Mouse (Mus musculus) liver, embryonic 13.5 days (tissue): ENCODE measurements around the gene Zranb1. TPM values are rescaled to one million over a fixed set of nuclear protein-coding genes. Genes with fewer than 3 reads are reported as not detected.

ENCODE experiments used
- ATAC-seq: fragments of 200-750 bp; cut with Nextera tagmentation; 2 replicates; pipeline ENCODE4 v1.8.0; 2017; ENCODE audit warnings: low read depth, mild to moderate bottlenecking, moderate number of reproducible peaks, moderate library complexity
- DNase-seq: peaks from one replicate; pipeline ENCODE4 v3.0.0; 2022
- H3K27ac ChIP-seq: fragments of 300-500 bp; sonication (generic); 2 replicates; pipeline ENCODE4 v1.5.1; 2015; ENCODE audit warnings: moderate library complexity, mild to moderate bottlenecking, inconsistent platforms
- H3K27me3 ChIP-seq: fragments of 300-500 bp; sonication (generic); 2 replicates; pipeline ENCODE4 v1.6.1; 2015; ENCODE audit warnings: mild to moderate bottlenecking, inconsistent platforms
- H3K36me3 ChIP-seq: fragments of 300-500 bp; sonication (generic); 2 replicates; pipeline ENCODE4 v1.6.1; 2015; ENCODE audit warnings: mild to moderate bottlenecking, inconsistent platforms
- H3K4me1 ChIP-seq: fragments of 300-500 bp; sonication (generic); replicated peaks from 2 replicates; pipeline ENCODE4 v1.6.1; 2015; ENCODE audit warnings: inconsistent platforms
- H3K4me2 ChIP-seq: fragments of 300-500 bp; sonication (generic); 2 replicates; pipeline ENCODE4 v1.6.1; 2015; ENCODE audit warnings: inconsistent platforms, mild to moderate bottlenecking, moderate library complexity
- H3K4me3 ChIP-seq: fragments of 300-500 bp; sonication (generic); replicated peaks from 2 replicates; pipeline ENCODE4 v1.5.1; 2015; ENCODE audit warnings: mild to moderate bottlenecking, inconsistent platforms
- H3K9ac ChIP-seq: fragments of 300-500 bp; sonication (generic); 2 replicates; pipeline ENCODE4 v1.6.1; 2015; ENCODE audit warnings: mild to moderate bottlenecking, inconsistent platforms
- H3K9me3 ChIP-seq: fragments of 300-500 bp; sonication (generic); replicated peaks from 2 replicates; pipeline ENCODE4 v1.6.1; 2016; ENCODE audit warnings: inconsistent platforms
- WGBS: fragments of 180-500 bp; shearing (Covaris S2); methylation state at CpG from one replicate; pipeline ENCODE4 v1.1.7; 2015; ENCODE audit not compliant: insufficient replicate concordance; 5-methylcytosine and 5-hydroxymethylcytosine counted together
- polyA plus RNA-seq: library from polyadenylated mRNA; unstranded; fragments of >200 nt; fragmentation: Nextera tagmentation; extraction: Ambion mirVana; gene quantifications from 2 replicates; pipeline ENCODE4 v1.2.1, GENCODE M21; 2015

The Zranb1 gene
- polyA plus RNA-seq, 1 experiment from 2014 or later, result 5.6 TPM

DNA sequence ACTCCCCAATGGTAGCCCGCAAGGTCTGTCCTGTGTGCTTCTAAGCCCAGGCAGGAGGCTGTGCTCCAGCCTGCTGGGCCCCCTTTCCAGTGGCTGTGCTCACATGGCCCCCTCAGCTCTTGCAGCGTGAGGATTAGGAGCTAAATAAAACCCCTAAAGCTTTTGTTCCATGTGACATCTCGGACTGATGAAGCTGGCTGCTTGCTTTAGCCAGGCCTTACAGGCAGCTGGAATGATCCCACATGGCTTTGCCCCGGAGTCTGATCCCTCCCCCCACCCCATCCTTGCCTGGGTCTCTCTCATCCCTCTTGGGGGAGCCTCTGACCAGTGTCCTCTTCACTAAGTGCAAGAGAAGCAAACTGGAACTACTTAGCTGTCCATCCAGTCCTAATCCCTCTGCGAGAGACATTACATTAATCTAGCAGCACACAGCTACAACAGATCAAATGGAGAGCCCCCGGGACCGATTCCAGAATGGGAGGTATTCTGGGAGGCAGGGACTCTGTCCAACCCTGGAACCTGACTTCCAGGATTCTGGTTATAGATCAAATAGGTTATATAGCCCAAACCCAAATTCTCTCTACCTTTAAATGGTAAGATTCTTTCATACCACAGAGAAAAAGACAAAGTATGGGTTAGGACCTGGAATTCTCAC, 84.6 kb downstream of the Zranb1 start:
- H3K4me3 ChIP-seq, result no peak overlapping the region
- no peak overlapping the region for H3K4me2 ChIP-seq
- ATAC-seq (no peak), DNase-seq (no peak)
- no peaks in the 10 kb centered on the region for H3K27me3 ChIP-seq
- H3K9ac ChIP-seq, result no peak overlapping the region
- 71% methylated on average over 7 of the region's 7 CpGs for WGBS
- H3K9me3 ChIP-seq, result no peaks in the 10 kb centered on the region
- H3K4me1 ChIP-seq, result peaks cover 3% of the 10 kb centered on the region; the same call in 1 of the 2 replicates
- H3K36me3 ChIP-seq, result no peaks in the 10 kb centered on the region
- no peak overlapping the region for H3K27ac ChIP-seq

DNA sequence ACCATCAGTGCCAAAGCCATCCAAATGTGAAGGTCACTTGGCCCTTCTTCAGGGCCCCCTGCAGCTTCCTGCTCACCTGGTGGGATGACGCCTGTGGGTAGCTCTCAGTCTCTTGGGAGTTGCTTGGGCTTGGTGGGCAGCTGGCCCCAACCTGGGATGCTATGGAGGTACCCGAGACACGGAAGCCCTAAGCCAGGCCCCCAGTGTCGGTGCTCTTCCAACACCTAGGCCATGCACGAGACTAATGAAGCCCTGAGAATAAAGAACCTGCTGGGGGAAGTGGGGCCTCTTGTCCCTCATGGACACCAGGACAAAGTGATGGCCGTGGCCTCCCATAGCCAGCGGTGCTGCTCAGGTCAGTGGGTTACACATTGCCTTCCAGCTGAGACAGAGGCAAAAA, 88.0 kb downstream of the Zranb1 start:
- no peak for ATAC-seq
- H3K27ac ChIP-seq, result no peak overlapping the region

GRCm38 (mm10) chr7:133019481-133020020, 88.6 kb downstream of the Zranb1 start:
- Histone ChIP-seq H3K9me3 (no peaks in the 10 kb centered on the region), H3K36me3 (no peaks in the 10 kb centered on the region), H3K4me1 (no peaks in the 10 kb centered on the region), H3K27ac (no peak overlapping the region), H3K4me3 (no peak overlapping the region), H3K9ac (no peak overlapping the region), H3K27me3 (no peaks in the 10 kb centered on the region), H3K4me2 (no peak overlapping the region)
- WGBS, result 54% methylated on average over 6 of the region's 6 CpGs
- DNase-seq, result no peak
- no peak for ATAC-seq

More for the DNA sequence above, 88.0 kb downstream of the Zranb1 start:
- no peaks in the 10 kb centered on the region for H3K9me3 ChIP-seq
- no peak overlapping the region for H3K9ac ChIP-seq
- H3K27me3 ChIP-seq, result no peaks in the 10 kb centered on the region
- H3K4me3 ChIP-seq, result no peak overlapping the region
- no peaks in the 10 kb centered on the region for H3K4me1 ChIP-seq
- H3K4me2 ChIP-seq, result no peak overlapping the region
- no peaks in the 10 kb centered on the region for H3K36me3 ChIP-seq
- 66% methylated on average over 7 of the region's 7 CpGs for WGBS
- DNase-seq, result no peak

- 80% methylated on average over 1 of the region's 1 CpGs for WGBS
- no peak for ATAC-seq
Measured at GRCm38 (mm10) chr7:133024694-133025093, 93.8 kb downstream of the Zranb1 start.

DNA sequence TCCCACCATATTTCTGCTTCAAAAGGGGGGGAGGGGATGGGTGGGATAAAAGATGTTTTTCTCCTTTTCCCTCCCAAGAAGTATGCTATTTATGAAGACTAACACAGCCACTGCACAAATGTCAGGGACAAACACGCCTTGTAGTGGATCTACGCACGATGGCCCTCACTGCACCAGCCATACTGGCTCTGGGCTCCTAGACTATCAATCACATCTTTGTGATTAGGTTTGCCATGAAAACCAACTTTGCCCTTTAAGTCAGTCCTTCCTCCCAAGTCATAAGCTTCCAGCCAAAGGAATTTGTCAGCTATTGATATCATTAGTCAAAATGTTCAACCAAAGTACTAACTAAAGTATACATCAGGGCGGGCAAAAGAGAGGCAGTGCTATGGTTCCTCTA, 97.0 kb downstream of the Zranb1 start:
- no peak overlapping the region for H3K4me2 ChIP-seq
- H3K9me3 ChIP-seq, result no peaks in the 10 kb centered on the region
- H3K27me3 ChIP-seq, result no peaks in the 10 kb centered on the region
- H3K36me3 ChIP-seq, result no peaks in the 10 kb centered on the region
- 83% methylated on average over 4 of the region's 4 CpGs for WGBS
- peaks cover 33% of the 10 kb centered on the region for H3K4me1 ChIP-seq
- no peak overlapping the region for H3K9ac ChIP-seq
- H3K4me3 ChIP-seq, result no peak overlapping the region
- no peak for DNase-seq
- H3K27ac ChIP-seq, result no peak overlapping the region
- ATAC-seq, result no peak

More at GRCm38 (mm10) chr7:133024694-133025093, 93.8 kb downstream of the Zranb1 start:
- no peaks in the 10 kb centered on the region for H3K27me3 ChIP-seq
- DNase-seq, result no peak
- no peak overlapping the region for H3K4me2 ChIP-seq
- H3K4me1 ChIP-seq, result peaks cover 28% of the 10 kb centered on the region
- H3K36me3 ChIP-seq, result no peaks in the 10 kb centered on the region
- H3K9ac ChIP-seq, result no peak overlapping the region
- H3K9me3 ChIP-seq, result no peaks in the 10 kb centered on the region
- no peak overlapping the region for H3K27ac ChIP-seq
- no peak overlapping the region for H3K4me3 ChIP-seq

GRCm38 (mm10) chr7:133029004-133029403, 98.1 kb downstream of the Zranb1 start:
- no peaks in the 10 kb centered on the region for H3K27me3 ChIP-seq
- H3K9me3 ChIP-seq, result no peaks in the 10 kb centered on the region
- ATAC-seq (no peak), DNase-seq (no peak)
- H3K27ac ChIP-seq, result no peak overlapping the region
- no peaks in the 10 kb centered on the region for H3K36me3 ChIP-seq
- H3K4me3 ChIP-seq, result no peak overlapping the region
- no peak overlapping the region for H3K9ac ChIP-seq
- WGBS, result 54% methylated on average over 8 of the region's 8 CpGs
- H3K4me2 ChIP-seq, result no peak overlapping the region
- H3K4me1 ChIP-seq, result peaks cover 34% of the 10 kb centered on the region

GRCm38 (mm10) chr7:133029496-133030047, 98.6 kb downstream of the Zranb1 start:
- no peak for ATAC-seq
- DNase-seq, result no peak
- WGBS, result 41% methylated on average over 8 of the region's 8 CpGs
- Histone ChIP-seq H3K4me1 (peaks cover 34% of the 10 kb centered on the region), H3K4me3 (no peak overlapping the region), H3K9me3 (no peaks in the 10 kb centered on the region), H3K9ac (no peak overlapping the region), H3K4me2 (no peak overlapping the region), H3K36me3 (no peaks in the 10 kb centered on the region), H3K27me3 (no peaks in the 10 kb centered on the region), H3K27ac (no peak overlapping the region)

DNA sequence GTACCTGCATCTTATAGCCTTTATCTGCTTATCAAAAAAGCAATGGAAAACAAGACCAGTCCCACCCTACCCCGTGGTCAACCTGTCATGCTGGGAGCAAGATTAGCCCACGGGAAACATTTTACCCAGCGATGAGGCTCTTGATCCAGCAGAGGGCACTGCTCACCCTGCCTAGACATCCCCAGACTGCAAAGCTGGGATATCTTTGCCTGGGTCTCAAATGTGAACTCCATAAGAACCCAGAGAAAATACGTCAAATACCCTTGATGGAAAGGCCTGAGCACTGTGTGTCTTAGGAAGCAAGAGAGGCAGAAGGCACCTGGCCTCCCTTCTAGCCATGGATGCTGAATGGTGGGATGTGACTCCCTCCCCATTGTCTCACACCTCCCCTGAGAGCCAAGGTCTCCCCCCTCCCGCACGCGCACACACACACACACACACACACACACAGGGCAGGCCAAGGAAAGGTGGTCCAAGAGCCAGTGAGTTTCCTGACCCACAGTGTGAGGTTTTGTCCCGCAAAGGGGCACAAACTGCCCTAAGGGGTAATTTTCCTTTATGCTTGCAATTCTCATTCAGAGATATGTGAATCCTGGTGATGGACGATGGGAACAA, 101.8 kb downstream of the Zranb1 start:
- Histone ChIP-seq H3K27me3 (no peaks in the 10 kb centered on the region), H3K4me3 (no peak overlapping the region), H3K36me3 (no peaks in the 10 kb centered on the region), H3K4me1 (peaks cover 29% of the 10 kb centered on the region), H3K4me2 (no peak overlapping the region), H3K9me3 (no peaks in the 10 kb centered on the region), H3K27ac (no peak overlapping the region), H3K9ac (no peak overlapping the region)
- peak; percentile 10 for DNase-seq
- no peak for ATAC-seq
- 51% methylated on average over 9 of the region's 9 CpGs for WGBS

GRCm38 (mm10) chr7:133035901-133036300, 105.0 kb downstream of the Zranb1 start:
- DNase-seq, result no peak
- no peak overlapping the region for H3K4me2 ChIP-seq
- H3K4me1 ChIP-seq, result peaks cover 17% of the 10 kb centered on the region
- no peak overlapping the region for H3K27ac ChIP-seq
- no peak overlapping the region for H3K4me3 ChIP-seq
- H3K36me3 ChIP-seq, result no peaks in the 10 kb centered on the region
- no peak for ATAC-seq
- no peaks in the 10 kb centered on the region for H3K9me3 ChIP-seq
- no peaks in the 10 kb centered on the region for H3K27me3 ChIP-seq
- no peak overlapping the region for H3K9ac ChIP-seq
